Mouse (Mus musculus) inflammation-experienced regulatory T-cells, adult 6 months (primary cell): ENCODE measurements around the gene Flt3. TPM values are rescaled to one million over a fixed set of nuclear protein-coding genes. Genes with fewer than 3 reads are reported as not detected.

ENCODE experiments used
- ATAC-seq: one replicate; pipeline ENCODE4 v1.8.0; 2017
- polyA plus RNA-seq, 3 experiments: library from polyadenylated mRNA; unstranded; fragments of 100-300 nt; shearing (Covaris generic); gene quantifications; one replicate each; pipeline ENCODE4 v1.2.1; 2017

The Flt3 gene
- polyA plus RNA-seq, 3 experiments from 2014 or later = 0.38 TPM; not detected in 2

GRCm38 (mm10) chr5:147408731-147409130 is 8.4 kb upstream of the Flt3 start:
- no peak for ATAC-seq

- no peak for ATAC-seq
These were observed 5.8 kb upstream of the Flt3 start for GRCm38 (mm10) chr5:147406135-147406534.

- no peak for ATAC-seq
These were observed 2.2 kb upstream of the Flt3 start for GRCm38 (mm10) chr5:147402505-147402904.

GRCm38 (mm10) chr5:147401024-147401423 is 735 bp upstream of the Flt3 start:
- no peak for ATAC-seq

- ATAC-seq = no peak
These were observed 253 bp upstream of the Flt3 start for GRCm38 (mm10) chr5:147400505-147400979.

- no peak for ATAC-seq
These were observed 5.2 kb downstream of the Flt3 start for GRCm38 (mm10) chr5:147395050-147395449.

- no peak for ATAC-seq
These were observed 7.5 kb downstream of the Flt3 start for GRCm38 (mm10) chr5:147392667-147393213.

- ATAC-seq = no peak
These were observed 9.5 kb downstream of the Flt3 start for GRCm38 (mm10) chr5:147390772-147391171.

GRCm38 (mm10) chr5:147389052-147389451 is 11.2 kb downstream of the Flt3 start:
- no peak for ATAC-seq

- ATAC-seq = no peak
These were observed 11.8 kb downstream of the Flt3 start for GRCm38 (mm10) chr5:147388376-147389008.

GRCm38 (mm10) chr5:147386865-147387264 is 13.4 kb downstream of the Flt3 start:
- no peak for ATAC-seq

- ATAC-seq = no peak
These were observed 18.9 kb downstream of the Flt3 start for GRCm38 (mm10) chr5:147381396-147381795.

GRCm38 (mm10) chr5:147379481-147379880 is 20.8 kb downstream of the Flt3 start:
- ATAC-seq = no peak

GRCm38 (mm10) chr5:147370276-147370675 is 30.0 kb downstream of the Flt3 start:
- ATAC-seq = no peak

GRCm38 (mm10) chr5:147368221-147368620 is 32.1 kb downstream of the Flt3 start:
- no peak for ATAC-seq

GRCm38 (mm10) chr5:147365995-147366765 is 34.1 kb downstream of the Flt3 start:
- ATAC-seq = peak; percentile 60

- ATAC-seq = no peak
These were observed 37.2 kb downstream of the Flt3 start for GRCm38 (mm10) chr5:147363054-147363453.

- no peak for ATAC-seq
These were observed 41.8 kb downstream of the Flt3 start for GRCm38 (mm10) chr5:147358481-147358880.

GRCm38 (mm10) chr5:147357536-147357935 is 42.8 kb downstream of the Flt3 start:
- no peak for ATAC-seq

GRCm38 (mm10) chr5:147356260-147357055 is 43.8 kb downstream of the Flt3 start:
- ATAC-seq = no peak

GRCm38 (mm10) chr5:147355788-147356187 is 44.5 kb downstream of the Flt3 start:
- no peak for ATAC-seq

- no peak for ATAC-seq
These were observed 45.3 kb downstream of the Flt3 start for GRCm38 (mm10) chr5:147354985-147355384.
